Mouse (Mus musculus) spleen, adult 18-20 months (tissue): ENCODE measurements around the gene Crb2.

Experiments used
- DNase-seq, 2 experiments: peaks; one replicate each; pipeline ENCODE4 v3.0.0; 2022; ENCODE audit warnings: mixed read lengths in 2 of 2

The Crb2 gene

GRCm38 (mm10) chr2:37802610-37803212, 26.7 kb downstream of the Crb2 start:
- DNase-seq, result peak; percentile 25 to 61

- DNase-seq, result no peak
Observed at GRCm38 (mm10) chr2:37811682-37812081, 35.6 kb downstream of the Crb2 start.

- no peak for DNase-seq
Observed at GRCm38 (mm10) chr2:37812401-37812800, 36.4 kb downstream of the Crb2 start.

GRCm38 (mm10) chr2:37814820-37815361, 38.8 kb downstream of the Crb2 start:
- DNase-seq, result no peak

- peak in 1 of 2 experiments; percentile 64 for DNase-seq
Observed at GRCm38 (mm10) chr2:37815676-37816075, 39.6 kb downstream of the Crb2 start.

- DNase-seq, result no peak
Observed at GRCm38 (mm10) chr2:37818761-37819525, 42.9 kb downstream of the Crb2 start.

GRCm38 (mm10) chr2:37819526-37820152, 43.6 kb downstream of the Crb2 start:
- DNase-seq, result no peak

- DNase-seq, result no peak
Observed at GRCm38 (mm10) chr2:37822122-37822521, 46.1 kb downstream of the Crb2 start.

GRCm38 (mm10) chr2:37823826-37824225, 47.8 kb downstream of the Crb2 start:
- DNase-seq, result no peak

GRCm38 (mm10) chr2:37829758-37830275, 53.8 kb downstream of the Crb2 start:
- DNase-seq, result no peak

GRCm38 (mm10) chr2:37832253-37832652, 56.2 kb downstream of the Crb2 start:
- no peak for DNase-seq

GRCm38 (mm10) chr2:37836926-37837325, 60.9 kb downstream of the Crb2 start:
- DNase-seq, result no peak

GRCm38 (mm10) chr2:37837542-37837941, 61.5 kb downstream of the Crb2 start:
- DNase-seq, result no peak

GRCm38 (mm10) chr2:37838202-37838984, 62.3 kb downstream of the Crb2 start:
- DNase-seq, result no peak

GRCm38 (mm10) chr2:37839922-37840321, 63.9 kb downstream of the Crb2 start:
- no peak for DNase-seq

GRCm38 (mm10) chr2:37842151-37842569, 66.1 kb downstream of the Crb2 start:
- DNase-seq, result no peak

- DNase-seq, result no peak
Observed at GRCm38 (mm10) chr2:37842719-37843118, 66.7 kb downstream of the Crb2 start.
